Mouse (Mus musculus): ENCODE measurements around the gene Mfsd4a.

Gene Mfsd4a

GRCm38 (mm10) chr1:132065475-132066172 lies 2.2 kb downstream of the Mfsd4a start:
- DNase-seq (ENCODE audit: low read depth, low spot score): no peak

DNA sequence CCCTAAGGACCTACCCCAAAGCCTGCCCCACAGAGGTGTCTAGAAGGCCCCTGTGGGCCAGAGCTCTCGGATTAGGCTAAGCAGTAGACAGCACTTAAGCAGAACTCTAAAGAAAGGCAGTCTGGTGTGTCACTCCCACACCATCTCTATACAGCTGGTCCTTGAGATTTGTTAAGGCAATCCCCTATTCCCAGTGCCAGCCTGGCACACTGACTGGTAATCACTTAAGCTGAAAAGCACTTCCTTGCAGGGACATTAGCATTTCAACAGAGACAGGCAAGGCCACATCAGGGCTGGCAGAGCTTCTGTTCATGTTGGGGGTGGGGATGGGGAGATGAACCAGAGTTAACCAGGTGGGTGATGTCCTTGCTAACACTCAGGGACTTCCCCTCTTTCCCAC lies 2.9 kb downstream of the Mfsd4a start:
- DNase-seq (ENCODE audit: low read depth, low spot score): no peak

DNA sequence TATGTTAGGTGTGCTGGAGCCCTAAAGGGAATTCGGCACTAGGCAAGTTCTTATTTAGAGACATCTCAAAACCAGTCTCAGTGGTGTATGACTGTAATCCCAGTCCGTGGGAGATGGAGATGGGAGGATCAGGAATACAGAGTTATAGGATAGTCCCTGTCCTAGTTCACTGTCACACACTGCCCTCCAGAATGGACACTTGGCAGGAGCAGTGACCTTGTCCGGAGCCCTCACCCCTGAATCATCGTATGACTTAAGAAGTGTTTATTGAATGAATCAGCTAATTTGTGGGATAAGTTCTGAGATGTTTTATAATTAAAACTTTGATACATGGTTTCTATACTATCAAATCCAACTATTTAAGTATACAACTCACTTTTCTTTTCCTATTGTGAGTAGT lies 4.8 kb downstream of the Mfsd4a start:
- DNase-seq (ENCODE audit: low read depth, low spot score): no peak

DNA sequence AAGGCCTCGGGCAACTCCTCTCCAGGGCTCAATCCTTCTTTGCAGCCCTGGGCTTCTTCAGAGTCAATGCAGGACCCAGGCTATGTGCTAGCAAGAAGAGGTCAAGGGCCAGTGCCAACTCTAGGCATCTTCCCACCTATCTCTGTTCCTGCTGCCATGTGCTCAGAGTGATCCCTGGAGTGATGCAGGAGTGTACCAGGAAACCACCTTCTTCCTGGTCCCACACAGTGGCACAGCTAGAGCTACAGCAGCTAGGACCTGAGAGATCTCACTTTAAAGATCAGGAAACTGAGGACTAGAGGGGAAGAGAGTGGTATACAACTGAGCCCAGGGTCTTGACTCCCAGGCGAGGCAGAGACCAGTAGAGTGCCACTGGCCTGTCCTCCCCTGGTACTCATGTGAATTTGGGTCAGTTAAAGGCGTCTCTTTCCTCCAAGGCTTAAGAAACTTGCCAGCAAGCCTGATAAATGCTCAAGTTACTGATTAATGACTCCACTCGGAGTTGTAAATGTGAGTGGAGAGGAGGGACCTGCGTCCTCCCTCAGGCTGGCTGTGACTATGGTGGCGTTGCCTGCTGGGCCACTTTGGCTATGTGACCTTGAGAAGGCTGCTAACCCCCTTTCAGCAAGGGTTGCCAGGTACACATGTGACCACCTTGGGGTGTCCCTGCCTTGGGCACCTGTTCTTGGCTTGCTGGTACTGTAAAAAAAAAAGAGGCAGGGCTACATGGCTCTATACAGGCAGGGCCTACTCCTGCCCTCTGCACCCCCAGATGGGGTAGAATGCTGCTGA lies 5.9 kb downstream of the Mfsd4a start:
- DNase-seq (ENCODE audit: low read depth, low spot score): no peak

DNA sequence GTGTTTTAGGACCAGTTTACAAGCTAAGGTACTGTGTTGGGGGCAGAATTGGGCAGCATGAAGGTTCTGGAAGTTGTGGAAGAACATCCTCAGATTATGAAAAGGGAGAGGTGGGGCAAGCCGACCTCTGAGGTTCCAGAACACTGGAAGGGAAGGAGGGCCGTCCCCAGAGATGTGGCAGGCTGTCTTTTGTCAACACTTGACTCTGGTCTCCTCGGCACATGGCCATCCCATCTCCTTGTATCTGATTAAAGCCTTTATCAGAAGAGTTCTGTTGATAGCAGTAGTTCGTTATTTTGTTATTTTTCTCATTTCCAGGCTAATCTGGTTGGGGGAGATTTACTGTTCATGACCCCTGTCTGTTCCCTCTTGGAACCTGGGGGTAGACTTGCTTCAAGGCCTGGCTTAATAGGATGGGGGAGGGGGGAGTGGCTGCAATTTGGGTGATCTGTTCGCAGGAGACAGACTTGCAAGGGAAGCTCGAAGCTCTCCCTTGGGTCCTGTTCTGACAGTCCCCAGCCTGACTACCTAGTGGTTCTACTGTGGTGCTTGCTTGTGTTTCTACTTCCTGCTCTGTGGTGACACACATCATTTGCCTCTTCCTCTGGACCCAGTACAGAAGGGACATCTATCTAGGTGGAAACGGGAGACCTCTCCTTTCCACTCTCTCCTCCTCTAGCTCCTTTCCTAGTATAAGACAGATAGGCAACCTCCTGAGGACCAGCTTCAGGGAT lies 7.7 kb downstream of the Mfsd4a start:
- DNase-seq (ENCODE audit: low read depth, low spot score): no peak

GRCm38 (mm10) chr1:132058558-132058957 lies 9.3 kb downstream of the Mfsd4a start:
- no peak for DNase-seq (ENCODE audit: low read depth, low spot score)

GRCm38 (mm10) chr1:132055054-132055664 lies 12.7 kb downstream of the Mfsd4a start:
- no peak for DNase-seq (ENCODE audit: low read depth, low spot score)

GRCm38 (mm10) chr1:132054387-132054786 lies 13.5 kb downstream of the Mfsd4a start:
- no peak for DNase-seq (ENCODE audit: low read depth, low spot score)

GRCm38 (mm10) chr1:132051746-132052145 lies 16.1 kb downstream of the Mfsd4a start:
- DNase-seq (ENCODE audit: low read depth, low spot score): no peak

GRCm38 (mm10) chr1:132046143-132046735 lies 21.6 kb downstream of the Mfsd4a start:
- no peak for DNase-seq (ENCODE audit: low read depth, low spot score)

DNA sequence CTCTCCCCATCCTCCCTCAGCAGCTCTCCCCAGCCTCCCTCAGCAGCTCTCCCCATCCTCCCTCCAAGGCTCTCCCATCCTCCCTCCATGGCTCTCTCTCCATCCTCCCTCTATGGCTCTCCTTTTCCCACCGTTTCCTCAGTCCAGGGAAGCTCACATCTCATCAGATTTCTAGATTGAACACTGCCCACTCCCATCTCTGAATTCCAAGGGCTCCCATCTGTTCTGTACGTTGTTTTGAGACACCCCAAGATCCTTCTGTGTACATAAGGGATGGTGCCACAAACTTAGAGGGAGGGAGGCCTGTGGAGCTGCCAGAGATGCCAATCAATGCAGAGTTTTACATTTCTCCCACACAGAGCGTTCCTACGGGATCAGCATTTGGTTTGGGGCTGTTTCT lies 24.1 kb downstream of the Mfsd4a start:
- peak; percentile 45 for DNase-seq (ENCODE audit: low read depth, low spot score)

- DNase-seq (ENCODE audit: low read depth, low spot score): no peak
Measured at GRCm38 (mm10) chr1:132040201-132040621, 27.7 kb downstream of the Mfsd4a start.

GRCm38 (mm10) chr1:132038753-132039152 lies 29.1 kb downstream of the Mfsd4a start:
- no peak for DNase-seq (ENCODE audit: low read depth, low spot score)

DNA sequence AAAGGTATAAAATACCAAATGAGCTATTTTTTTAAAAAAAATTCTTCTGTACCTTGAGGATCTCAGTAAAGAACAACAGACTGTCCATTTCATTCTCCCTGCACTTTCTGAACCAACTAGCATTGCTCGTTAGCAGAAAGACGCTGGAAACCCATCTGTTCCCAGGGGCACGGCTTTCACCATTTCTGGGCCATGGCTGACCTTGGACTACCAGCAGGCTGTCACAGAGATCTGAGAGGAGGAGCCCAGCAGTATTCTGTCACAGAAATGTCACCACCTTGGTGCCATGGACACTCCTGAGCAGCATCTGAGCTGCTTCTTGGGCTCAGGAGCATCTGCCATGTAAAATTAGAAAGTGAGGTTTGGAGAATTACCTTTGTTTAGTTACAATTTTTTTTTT lies 30.1 kb downstream of the Mfsd4a start:
- DNase-seq (ENCODE audit: low read depth, low spot score): no peak

DNA sequence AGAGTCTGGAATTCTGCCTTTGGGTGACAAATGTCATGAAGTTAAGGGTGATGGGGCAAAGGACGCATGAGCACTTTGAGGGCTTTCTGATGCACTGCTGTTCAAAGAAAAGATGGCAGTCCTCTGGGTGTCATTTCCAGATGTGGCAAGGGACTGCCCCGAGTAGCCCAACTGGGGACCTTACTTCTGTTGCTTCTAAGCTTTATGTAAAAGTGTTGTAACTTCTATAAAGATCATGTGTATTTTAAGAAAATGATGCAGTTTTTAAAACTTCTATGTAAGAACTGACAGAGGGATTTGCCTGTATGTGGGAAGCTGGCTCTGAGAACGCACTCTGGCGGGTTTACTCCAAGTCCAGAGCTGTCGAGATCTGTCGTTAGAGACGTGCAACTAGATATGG lies 35.7 kb downstream of the Mfsd4a start:
- DNase-seq (ENCODE audit: low read depth, low spot score): no peak

- no peak for DNase-seq (ENCODE audit: low read depth, low spot score)
Measured at GRCm38 (mm10) chr1:132030574-132030973, 37.3 kb downstream of the Mfsd4a start.

- no peak for DNase-seq (ENCODE audit: low read depth, low spot score)
Measured at GRCm38 (mm10) chr1:132028413-132028812, 39.4 kb downstream of the Mfsd4a start.

DNA sequence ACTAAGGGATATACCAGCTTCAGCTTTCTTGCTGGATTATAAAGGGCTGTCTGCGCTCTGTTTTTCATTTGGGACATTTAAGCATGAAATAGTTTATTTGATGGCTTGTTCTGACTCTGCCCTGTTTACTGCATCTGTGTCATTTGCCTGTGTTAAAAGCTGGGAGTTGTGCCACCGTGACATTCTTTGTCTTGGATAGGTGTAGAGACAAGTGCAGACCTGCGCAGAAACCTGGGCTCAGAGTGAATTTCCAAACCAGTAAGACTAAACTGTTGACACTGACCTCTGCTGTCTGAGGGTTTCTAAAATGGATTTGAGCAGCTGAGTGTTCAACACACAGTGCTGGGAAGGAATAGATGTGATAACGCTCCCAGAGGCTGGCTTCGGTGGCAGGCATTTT lies 39.9 kb downstream of the Mfsd4a start:
- no peak for DNase-seq (ENCODE audit: low read depth, low spot score)

- no peak for DNase-seq (ENCODE audit: low read depth, low spot score)
Measured at GRCm38 (mm10) chr1:132026925-132027646, 40.8 kb downstream of the Mfsd4a start.

DNA sequence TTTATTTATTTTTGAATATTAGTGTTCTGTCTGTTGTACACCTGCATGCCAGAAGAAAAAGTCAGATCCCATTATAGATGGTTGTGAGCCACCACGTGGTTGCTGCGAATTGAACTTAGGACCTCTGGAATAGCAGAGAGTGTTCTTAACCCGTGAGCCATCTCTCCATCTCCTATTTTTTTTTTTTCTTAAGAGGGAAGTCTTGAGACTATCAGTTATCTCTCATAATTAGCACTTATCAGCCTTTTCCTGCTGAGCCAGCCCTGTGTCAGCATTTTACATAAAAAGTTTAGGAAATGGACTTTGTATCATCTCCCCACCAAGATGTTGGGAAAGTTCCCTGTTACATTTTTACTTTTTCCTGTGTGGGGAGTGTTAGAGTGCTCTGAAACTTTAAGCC lies 45.8 kb downstream of the Mfsd4a start:
- DNase-seq (ENCODE audit: low read depth, low spot score): no peak

DNA sequence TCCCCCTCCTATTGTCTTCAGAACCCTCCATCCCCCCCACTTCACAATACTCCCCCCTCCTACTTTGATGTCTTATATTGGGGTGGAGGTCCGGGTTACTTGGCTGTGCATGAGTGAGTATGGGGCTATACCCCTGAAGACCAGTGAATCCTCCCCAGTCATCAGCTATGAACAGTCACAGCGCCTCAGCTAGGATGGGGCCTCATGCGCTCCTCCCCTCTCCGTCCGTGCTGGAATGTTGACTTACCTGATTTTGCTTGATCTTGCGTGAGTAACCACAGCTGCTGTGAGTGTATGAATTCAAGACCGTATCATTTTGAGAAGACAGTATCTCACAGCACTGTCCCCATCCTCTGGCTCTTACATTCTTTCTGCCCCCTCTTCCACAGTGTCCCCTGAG lies 48.0 kb downstream of the Mfsd4a start:
- no peak for DNase-seq (ENCODE audit: low read depth, low spot score)
